Mouse (Mus musculus) hindbrain, postnatal 0 days (tissue): ENCODE measurements at regions not wholly inside any gene's neighbourhood (a gene's known extent, or its start where the extent isn't known, plus 50 kb on each side); places are given as distances from the start of the nearest gene placed in this dataset.

Experiments
- ATAC-seq: fragments of 200-750 bp; cut with Nextera tagmentation; 2 replicates; pipeline ENCODE4 v1.8.0; 2017; ENCODE audit warnings: mild to moderate bottlenecking, moderate TSS enrichment, moderate library complexity
- DNase-seq: peaks from one replicate; pipeline ENCODE4 v3.0.0-alpha.2; 2015; ENCODE audit warnings: low spot score
- H3K27ac ChIP-seq: fragments of 300-500 bp; sonication (generic); 2 replicates; pipeline ENCODE4 v1.5.1; 2014; ENCODE audit warnings: mild to moderate bottlenecking
- H3K27me3 ChIP-seq: fragments of 300-500 bp; sonication (generic); 2 replicates; pipeline ENCODE4 v1.6.1; 2014; ENCODE audit warnings: low read length, mixed read lengths; ENCODE audit not compliant: insufficient read depth
- H3K36me3 ChIP-seq: fragments of 300-500 bp; sonication (generic); 2 replicates; pipeline ENCODE4 v1.6.1; 2014; ENCODE audit warnings: low read length, mixed read lengths; ENCODE audit not compliant: insufficient read depth
- H3K4me1 ChIP-seq: fragments of 300-500 bp; sonication (generic); 2 replicates; pipeline ENCODE4 v1.6.1; 2014; ENCODE audit warnings: antibody characterized with exemption, low read length, mixed read lengths; ENCODE audit not compliant: insufficient read depth
- H3K4me2 ChIP-seq: fragments of 300-500 bp; sonication (generic); 2 replicates; pipeline ENCODE4 v1.6.1; 2014; ENCODE audit warnings: low read depth, mild to moderate bottlenecking, low read length, moderate library complexity, mixed read lengths
- H3K4me3 ChIP-seq: fragments of 300-500 bp; sonication (generic); 2 replicates; pipeline ENCODE4 v1.5.1; 2014; ENCODE audit warnings: low read length
- H3K9ac ChIP-seq: fragments of 300-500 bp; sonication (generic); replicated peaks from 2 replicates; pipeline ENCODE4 v1.6.1; 2014; ENCODE audit warnings: mild to moderate bottlenecking, low read length, moderate library complexity, mixed read lengths
- H3K9me3 ChIP-seq: fragments of 300-500 bp; sonication (generic); 2 replicates; pipeline ENCODE4 v1.6.1; 2016; ENCODE audit warnings: low read length, mixed read lengths
- CTCF ChIP-seq: IDR thresholded peaks from 2 replicates; pipeline ENCODE4 v1.5.1; 2016; ENCODE audit warnings: antibody characterized with exemption, control low read depth, low read depth
- WGBS: fragments of 180-500 bp; shearing (Covaris S2); extraction: QIAGEN DNeasy Blood & Tissue Kit; methylation state at CpG from one replicate; pipeline ENCODE4 v1.1.7; 2014; 5-methylcytosine and 5-hydroxymethylcytosine counted together

DNA sequence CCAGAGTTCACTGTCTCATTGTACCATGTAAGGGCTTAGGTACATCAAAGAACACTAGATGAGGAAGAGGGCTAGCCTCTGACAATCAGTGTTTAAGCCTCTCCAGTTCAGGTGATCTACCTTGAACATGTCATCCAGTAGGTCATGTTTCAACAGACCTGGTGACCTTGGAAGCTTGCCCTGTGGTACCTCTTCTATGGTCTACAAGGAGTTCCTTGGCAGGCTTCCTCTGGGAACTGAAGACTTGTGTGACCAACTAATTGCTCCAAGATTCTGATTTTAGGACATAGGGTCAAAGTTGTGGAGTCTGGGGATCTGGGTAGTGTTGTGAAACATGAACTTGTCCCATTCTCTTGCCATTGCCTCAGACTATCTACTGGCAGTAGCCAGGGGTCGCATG, 60.4 kb upstream of the Adgrf1 start:
- Histone ChIP-seq H3K9ac (no peak overlapping the region), H3K4me2 (no peak overlapping the region), H3K27me3 (no peaks in the 10 kb centered on the region), H3K4me1 (no peaks in the 10 kb centered on the region), H3K36me3 (no peaks in the 10 kb centered on the region), H3K27ac (no peak overlapping the region), H3K9me3 (no peaks in the 10 kb centered on the region), H3K4me3 (no peak overlapping the region)
- WGBS: 83% methylated on average over 1 of the region's 1 CpGs
- no peak for DNase-seq
- TF ChIP-seq CTCF: no peak
- no peak for ATAC-seq

GRCm38 (mm10) chr17:43214038-43214437, 56.1 kb upstream of the Adgrf1 start:
- Histone ChIP-seq H3K9me3 (no peaks in the 10 kb centered on the region), H3K27ac (no peak overlapping the region), H3K9ac (no peak overlapping the region), H3K4me2 (no peak overlapping the region), H3K4me1 (no peaks in the 10 kb centered on the region), H3K36me3 (no peaks in the 10 kb centered on the region), H3K4me3 (no peak overlapping the region), H3K27me3 (no peaks in the 10 kb centered on the region)
- TF ChIP-seq CTCF: no peak
- no peak for ATAC-seq
- 95% methylated on average over 1 of the region's 1 CpGs for WGBS
- no peak for DNase-seq

- DNase-seq: no peak
- Histone ChIP-seq H3K4me2 (no peak overlapping the region), H3K27me3 (no peaks in the 10 kb centered on the region), H3K36me3 (no peaks in the 10 kb centered on the region), H3K4me1 (no peaks in the 10 kb centered on the region), H3K9ac (no peak overlapping the region), H3K27ac (no peak overlapping the region), H3K4me3 (no peak overlapping the region), H3K9me3 (no peaks in the 10 kb centered on the region)
- ATAC-seq: no peak
- TF ChIP-seq CTCF: no peak
- WGBS: 68% methylated on average over 4 of the region's 4 CpGs
Observed at GRCm38 (mm10) chr17:43219636-43220035, 50.5 kb upstream of the Adgrf1 start.
